Mouse (Mus musculus) stomach, postnatal 0 days (tissue): ENCODE results near the gene Dppa3. TPM values are rescaled to one million over a fixed set of nuclear protein-coding genes. Genes with fewer than 3 reads are reported as not detected.
A peak's percentile ranks its signal among the peaks of the same experiment; 100 is the strongest.

Source experiments
- ATAC-seq: fragments of 200-750 bp; cut with Nextera tagmentation; 2 replicates; pipeline ENCODE4 v1.8.0; 2017; ENCODE audit not compliant: low FRiP score, low TSS enrichment
- DNase-seq: peaks from one replicate; pipeline ENCODE4 v3.0.0-alpha.2; 2016; ENCODE audit warnings: low spot score
- H3K27ac ChIP-seq: fragments of 300-500 bp; sonication (generic); replicated peaks from 2 replicates; pipeline ENCODE4 v1.5.1; 2014; ENCODE audit warnings: mild to moderate bottlenecking, control low read depth
- H3K27me3 ChIP-seq: fragments of 300-500 bp; sonication (generic); 2 replicates; pipeline ENCODE4 v1.6.1; 2014; ENCODE audit warnings: low read length; ENCODE audit not compliant: control insufficient read depth, insufficient read depth
- H3K36me3 ChIP-seq: fragments of 300-500 bp; sonication (generic); 2 replicates; pipeline ENCODE4 v1.6.1; 2014; ENCODE audit warnings: low read length, mixed read lengths; ENCODE audit not compliant: control insufficient read depth, insufficient read depth
- H3K4me1 ChIP-seq: fragments of 300-500 bp; sonication (generic); replicated peaks from 2 replicates; pipeline ENCODE4 v1.6.1; 2014; ENCODE audit warnings: antibody characterized with exemption; ENCODE audit not compliant: control insufficient read depth, insufficient read depth
- H3K4me2 ChIP-seq: fragments of 300-500 bp; sonication (generic); replicated peaks from 2 replicates; pipeline ENCODE4 v1.6.1; 2014; ENCODE audit warnings: low read depth, mild to moderate bottlenecking, control low read depth, moderate library complexity
- H3K4me3 ChIP-seq: fragments of 300-500 bp; sonication (generic); 2 replicates; pipeline ENCODE4 v1.5.1; 2014; ENCODE audit warnings: low read depth, low read length, control low read depth
- H3K9ac ChIP-seq: fragments of 300-500 bp; sonication (generic); 2 replicates; pipeline ENCODE4 v1.6.1; 2014; ENCODE audit warnings: mild to moderate bottlenecking, low read length, control low read depth, mixed read lengths
- H3K9me3 ChIP-seq: fragments of 300-500 bp; sonication (generic); 2 replicates; pipeline ENCODE4 v1.6.1; 2016; ENCODE audit warnings: low read length; ENCODE audit not compliant: control insufficient read depth
- CTCF ChIP-seq: IDR thresholded peaks from 2 replicates; pipeline ENCODE4 v1.5.1; 2016; ENCODE audit warnings: antibody characterized with exemption, low read depth, mild to moderate bottlenecking, moderate library complexity
- EP300 ChIP-seq: optimal IDR thresholded peaks from 2 replicates; pipeline ENCODE3; 2016; ENCODE audit warnings: antibody characterized with exemption
- WGBS: fragments of 180-500 bp; shearing (Covaris S2); extraction: QIAGEN DNeasy Blood & Tissue Kit; methylation state at CpG from one replicate; pipeline ENCODE4 v1.1.7; 2014; 5-methylcytosine and 5-hydroxymethylcytosine counted together
- polyA plus RNA-seq: library from polyadenylated mRNA; unstranded; fragments of >200 nt; fragmentation: Nextera tagmentation; extraction: Ambion mirVana; gene quantifications from 2 replicates; pipeline ENCODE4 v1.2.1, GENCODE M21; 2015

The Dppa3 gene
- polyA plus RNA-seq, 1 experiment from 2014 or later: not detected

GRCm38 (mm10) chr6:122616022-122616421 lies 10.2 kb upstream of the Dppa3 start:
- no peak overlapping the region for H3K27ac ChIP-seq
- WGBS: 64% methylated on average over 3 of the region's 3 CpGs
- TF ChIP-seq EP300 (no peak), CTCF (no peak)
- no peak overlapping the region for H3K9ac ChIP-seq
- H3K36me3 ChIP-seq: no peaks in the 10 kb centered on the region
- H3K27me3 ChIP-seq: no peaks in the 10 kb centered on the region
- no peak overlapping the region for H3K4me3 ChIP-seq
- H3K4me2 ChIP-seq: no peak overlapping the region
- ATAC-seq (no peak), DNase-seq (no peak)
- no peaks in the 10 kb centered on the region for H3K9me3 ChIP-seq
- no peaks in the 10 kb centered on the region for H3K4me1 ChIP-seq

GRCm38 (mm10) chr6:122621066-122621465 lies 5.1 kb upstream of the Dppa3 start:
- H3K9me3 ChIP-seq: no peaks in the 10 kb centered on the region
- DNase-seq (no peak), ATAC-seq (no peak)
- no peak overlapping the region for H3K4me2 ChIP-seq
- no peaks in the 10 kb centered on the region for H3K27me3 ChIP-seq
- TF ChIP-seq EP300 (no peak), CTCF (no peak)
- H3K9ac ChIP-seq: no peak overlapping the region
- H3K4me3 ChIP-seq: no peak overlapping the region
- H3K36me3 ChIP-seq: no peaks in the 10 kb centered on the region
- no peaks in the 10 kb centered on the region for H3K4me1 ChIP-seq
- WGBS: 79% methylated on average over 6 of the region's 6 CpGs
- H3K27ac ChIP-seq: no peak overlapping the region

GRCm38 (mm10) chr6:122624480-122624879 lies 1.7 kb upstream of the Dppa3 start:
- no peak overlapping the region for H3K4me2 ChIP-seq
- no peak for DNase-seq
- TF ChIP-seq EP300: no peak
- no peak for TF ChIP-seq CTCF
- no peaks in the 10 kb centered on the region for H3K27me3 ChIP-seq
- H3K9ac ChIP-seq: no peak overlapping the region
- no peak overlapping the region for H3K4me3 ChIP-seq
- WGBS: 54% methylated on average over 5 of the region's 5 CpGs
- no peaks in the 10 kb centered on the region for H3K9me3 ChIP-seq
- H3K36me3 ChIP-seq: no peaks in the 10 kb centered on the region
- H3K4me1 ChIP-seq: no peaks in the 10 kb centered on the region
- no peak for ATAC-seq
- no peak overlapping the region for H3K27ac ChIP-seq

GRCm38 (mm10) chr6:122625156-122625555 lies 1.1 kb upstream of the Dppa3 start:
- no peak for TF ChIP-seq CTCF
- no peak for TF ChIP-seq EP300
- H3K9me3 ChIP-seq: no peaks in the 10 kb centered on the region
- no peak overlapping the region for H3K27ac ChIP-seq
- no peaks in the 10 kb centered on the region for H3K36me3 ChIP-seq
- no peaks in the 10 kb centered on the region for H3K4me1 ChIP-seq
- DNase-seq (peak; percentile 38), ATAC-seq (peak; percentile 72; the same call in 1 of the 2 replicates)
- 64% methylated on average over 4 of the region's 4 CpGs for WGBS
- no peaks in the 10 kb centered on the region for H3K27me3 ChIP-seq
- no peak overlapping the region for H3K4me3 ChIP-seq
- no peak overlapping the region for H3K4me2 ChIP-seq
- H3K9ac ChIP-seq: no peak overlapping the region

- Histone ChIP-seq H3K9ac (no peak overlapping the region), H3K4me2 (peak overlapping the region; percentile 41; the same call in 1 of the 2 replicates), H3K4me1 (no peaks in the 10 kb centered on the region), H3K36me3 (no peaks in the 10 kb centered on the region), H3K9me3 (no peaks in the 10 kb centered on the region), H3K27me3 (no peaks in the 10 kb centered on the region), H3K27ac (no peak overlapping the region), H3K4me3 (peak overlapping the region; percentile 20; the same call in 1 of the 2 replicates)
- WGBS: 26% methylated on average over 20 of the region's 20 CpGs
- no peak for TF ChIP-seq EP300
- no peak for TF ChIP-seq CTCF
- ATAC-seq (no peak), DNase-seq (no peak)
Observed at GRCm38 (mm10) chr6:122627469-122628108, 1.4 kb downstream of the Dppa3 start.

GRCm38 (mm10) chr6:122633411-122633810 lies 7.2 kb downstream of the Dppa3 start:
- no peak for TF ChIP-seq EP300
- peak; percentile 66 for TF ChIP-seq CTCF
- Histone ChIP-seq H3K36me3 (no peaks in the 10 kb centered on the region), H3K9me3 (no peaks in the 10 kb centered on the region), H3K27ac (no peak overlapping the region), H3K4me3 (no peak overlapping the region), H3K4me1 (no peaks in the 10 kb centered on the region), H3K4me2 (no peak overlapping the region), H3K27me3 (no peaks in the 10 kb centered on the region), H3K9ac (no peak overlapping the region)
- WGBS: 30% methylated on average over 9 of the region's 9 CpGs
- no peak for DNase-seq
- ATAC-seq: no peak
